Mouse (Mus musculus) subcutaneous adipose tissue, adult 2 months (tissue): Measurements from ENCODE around the gene Fbxw22. TPM values are rescaled to one million over a fixed set of nuclear protein-coding genes. Genes with fewer than 3 reads are reported as not detected.

Source experiments
- polyA plus RNA-seq: library from polyadenylated mRNA; depleted of rRNA; stranded (reverse); fragments of >200 nt; gene quantifications from 2 replicates; pipeline ENCODE4 v1.2.3, GENCODE M21; 2012; ENCODE audit warnings: low replicate concordance; rRNA removed

Gene Fbxw22
- polyA plus RNA-seq, result not detected in 2 replicates

DNA sequence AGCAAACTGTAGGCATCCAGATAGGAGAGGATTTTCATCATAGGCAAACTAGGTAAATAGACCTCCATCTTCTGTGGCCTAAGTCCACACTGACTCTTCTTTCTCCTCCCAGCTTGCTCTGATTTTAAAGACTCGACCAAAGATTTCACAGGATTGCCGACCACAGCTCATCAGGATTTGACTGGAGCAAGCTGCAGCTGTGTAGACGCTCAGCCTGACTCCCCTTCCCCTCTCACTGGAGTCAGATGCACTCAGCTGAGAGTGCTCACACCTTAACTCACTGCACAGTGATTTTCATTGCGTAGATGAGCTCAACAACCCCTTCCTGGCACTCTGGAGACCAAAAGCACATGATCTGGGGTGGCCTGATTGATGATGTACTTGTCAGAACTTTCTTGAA is at the start of gene Fbxw22:
Gene Fbxw22, minus strand, starts transcription at position 101 of the 400 bp plus-strand sequence.

DNA sequence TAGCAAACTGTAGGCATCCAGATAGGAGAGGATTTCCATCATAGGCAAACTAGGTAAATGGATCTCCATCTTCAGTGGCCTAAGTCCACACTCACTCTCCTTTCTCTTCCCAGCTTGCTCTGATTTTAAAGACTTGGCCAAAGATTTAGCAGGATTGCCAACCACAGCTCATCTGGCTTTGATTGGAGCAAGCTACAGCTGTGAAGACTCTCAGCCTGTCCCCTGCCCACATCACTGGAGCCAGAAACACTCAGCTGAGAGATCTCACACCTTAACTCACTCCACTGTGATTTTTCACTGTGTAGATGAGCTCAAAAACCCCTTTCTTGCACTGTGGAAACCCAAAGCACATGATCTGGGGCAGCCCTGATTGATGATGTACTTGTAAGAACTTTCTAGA is 44.9 kb upstream of the Fbxw22 start, which contains the start of gene Fbxw16:
Gene Fbxw16, minus strand, starts transcription at position 101 of the 400 bp plus-strand sequence.

DNA sequence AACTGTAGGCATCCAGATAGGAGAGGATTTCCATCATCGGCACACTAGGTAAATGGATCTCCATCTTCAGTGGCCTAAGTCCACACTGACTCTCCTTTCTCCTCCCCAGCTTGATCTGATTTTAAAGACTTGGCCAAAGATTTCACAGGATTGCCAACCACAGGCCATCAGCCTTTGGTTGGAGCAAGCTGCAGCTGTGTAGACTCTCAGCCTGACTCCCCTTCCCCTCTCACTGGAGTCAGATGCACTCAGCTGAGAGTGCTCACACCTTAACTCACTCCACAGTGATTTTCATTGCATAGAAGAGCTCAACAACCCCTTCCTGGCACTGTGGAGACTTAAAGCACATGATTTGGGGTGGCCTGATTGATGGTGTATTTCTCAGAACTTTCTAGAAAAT is 64.5 kb downstream of the Fbxw22 start, which contains the start of gene Fbxw28:
Gene Fbxw28, minus strand, starts transcription at position 101 of the 400 bp plus-strand sequence.

Other genes with a start within 250 kb of the Fbxw22 start
- gene Fbxw21, start 242.3 kb downstream of the Fbxw22 start, polyA plus RNA-seq, result not detected in 2 replicates
- not detected in 2 replicates for gene Fbxw13, start 208.3 kb downstream of the Fbxw22 start, polyA plus RNA-seq
- not detected in 2 replicates for gene Fbxw20, start 169.5 kb downstream of the Fbxw22 start, polyA plus RNA-seq
- not detected in 2 replicates for gene Fbxw14, start 116.6 kb downstream of the Fbxw22 start, polyA plus RNA-seq
- not detected in 2 replicates for gene Fbxw28, start 64.6 kb downstream of the Fbxw22 start, polyA plus RNA-seq
- not detected in 2 replicates for gene Fbxw16, start 44.8 kb upstream of the Fbxw22 start, polyA plus RNA-seq
- gene Fbxw19, start 91.6 kb upstream of the Fbxw22 start, polyA plus RNA-seq, result not detected in 2 replicates
- not detected in 2 replicates for gene Fbxw15, start 164.0 kb upstream of the Fbxw22 start, polyA plus RNA-seq
- gene Fbxw24, start 221.8 kb upstream of the Fbxw22 start, polyA plus RNA-seq, result not detected in 2 replicates